Mouse (Mus musculus) forebrain, embryonic 14.5 days (tissue): ENCODE measurements around the gene Ptgr1. TPM values are rescaled to one million over a fixed set of nuclear protein-coding genes. Genes with fewer than 3 reads are reported as not detected.

Experiments used
- ATAC-seq: fragments of 200-750 bp; cut with Nextera tagmentation; 2 replicates; pipeline ENCODE4 v1.8.0; 2017; ENCODE audit warnings: mild to moderate bottlenecking, moderate library complexity
- DNase-seq: peaks from one replicate; pipeline ENCODE4 v3.0.0-alpha.2; 2015; ENCODE audit warnings: low spot score
- H3K27ac ChIP-seq: fragments of 300-500 bp; sonication (generic); 2 replicates; pipeline ENCODE4 v1.5.1; 2014; ENCODE audit warnings: low read depth, mild to moderate bottlenecking, control low read depth, low read length, moderate library complexity
- H3K27me3 ChIP-seq: fragments of 300-500 bp; sonication (generic); replicated peaks from 2 replicates; pipeline ENCODE4 v1.6.1; 2014; ENCODE audit warnings: low read length, control low read depth, mixed read lengths; ENCODE audit not compliant: control insufficient read depth, insufficient read depth
- H3K36me3 ChIP-seq: fragments of 300-500 bp; sonication (generic); 2 replicates; pipeline ENCODE4 v1.6.1; 2014; ENCODE audit warnings: low read length, control low read depth; ENCODE audit not compliant: control insufficient read depth, insufficient read depth
- H3K4me1 ChIP-seq: fragments of 300-500 bp; sonication (generic); 2 replicates; pipeline ENCODE4 v1.6.1; 2014; ENCODE audit warnings: antibody characterized with exemption, low read length, control low read depth; ENCODE audit not compliant: control insufficient read depth, insufficient read depth
- H3K4me2 ChIP-seq: fragments of 300-500 bp; sonication (generic); 2 replicates; pipeline ENCODE4 v1.6.1; 2014; ENCODE audit warnings: mild to moderate bottlenecking, control low read depth, low read length
- H3K4me3 ChIP-seq: fragments of 300-500 bp; sonication (generic); 2 replicates; pipeline ENCODE4 v1.5.1; 2014; ENCODE audit warnings: low read depth, low read length, control low read depth
- H3K9ac ChIP-seq: fragments of 300-500 bp; sonication (generic); 2 replicates; pipeline ENCODE4 v1.6.1; 2014; ENCODE audit warnings: mild to moderate bottlenecking, low read length, control low read depth, moderate library complexity
- H3K9me3 ChIP-seq: fragments of 300-500 bp; sonication (generic); replicated peaks from 2 replicates; pipeline ENCODE4 v1.6.1; 2016; ENCODE audit warnings: low read length, control low read depth, mixed read lengths; ENCODE audit not compliant: control insufficient read depth
- WGBS: fragments of 180-500 bp; shearing (Covaris S2); extraction: QIAGEN DNeasy Blood & Tissue Kit; methylation state at CpG from one replicate; pipeline ENCODE4 v1.1.7; 2014; 5-methylcytosine and 5-hydroxymethylcytosine counted together
- polyA plus RNA-seq: library from polyadenylated mRNA; unstranded; fragments of >200 nt; fragmentation: Nextera tagmentation; extraction: Ambion mirVana; gene quantifications from 2 replicates; pipeline ENCODE4 v1.2.1, GENCODE M21; 2014

Gene Ptgr1
- polyA plus RNA-seq, 1 experiment from 2014 or later = 4.9 TPM

- no peaks in the 10 kb centered on the region for H3K36me3 ChIP-seq
- no peak overlapping the region for H3K27ac ChIP-seq
- H3K4me1 ChIP-seq = no peaks in the 10 kb centered on the region
- WGBS = 33% methylated on average over 5 of the region's 5 CpGs
- H3K4me2 ChIP-seq = no peak overlapping the region
- ATAC-seq (no peak), DNase-seq (no peak)
- no peaks in the 10 kb centered on the region for H3K27me3 ChIP-seq
- no peak overlapping the region for H3K4me3 ChIP-seq
- no peak overlapping the region for H3K9ac ChIP-seq
- H3K9me3 ChIP-seq = no peaks in the 10 kb centered on the region; the same call in 1 of the 2 replicates
These were observed 61.3 kb downstream of the Ptgr1 start for GRCm38 (mm10) chr4:58925664-58926063.

DNA sequence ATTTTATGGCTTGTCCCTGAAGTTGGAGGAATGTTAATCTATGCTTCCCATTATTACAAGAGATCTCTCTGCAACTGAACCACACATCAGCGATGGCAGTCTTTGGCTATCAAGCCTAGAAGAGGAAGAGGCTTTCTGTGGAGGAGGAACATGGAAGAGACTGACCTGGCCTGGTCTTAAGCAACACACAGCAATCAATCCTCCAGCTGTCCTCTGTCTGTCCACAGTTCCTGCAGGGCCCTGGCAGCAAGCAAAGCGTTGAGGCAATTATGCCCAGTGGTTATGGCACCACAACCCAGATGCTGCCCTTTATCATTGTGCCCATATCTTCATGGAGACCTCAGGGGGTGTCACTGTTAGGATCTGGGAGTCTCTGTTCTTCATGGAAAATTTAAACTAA lies 63.0 kb downstream of the Ptgr1 start:
- H3K4me2 ChIP-seq = no peak overlapping the region
- WGBS = 73% methylated on average over 2 of the region's 2 CpGs
- H3K36me3 ChIP-seq = no peaks in the 10 kb centered on the region
- DNase-seq (no peak), ATAC-seq (no peak)
- H3K4me1 ChIP-seq = no peaks in the 10 kb centered on the region
- H3K4me3 ChIP-seq = no peak overlapping the region
- H3K9me3 ChIP-seq = no peaks in the 10 kb centered on the region; the same call in 1 of the 2 replicates
- H3K27me3 ChIP-seq = no peaks in the 10 kb centered on the region
- H3K9ac ChIP-seq = no peak overlapping the region
- H3K27ac ChIP-seq = no peak overlapping the region

Other genes starting within 250 kb of the Ptgr1 start
- gene Olfr267, start 199.4 kb downstream of the Ptgr1 start, polyA plus RNA-seq = 0.24 TPM in 1 of 2 replicates, not detected in the other
- 26.7 and 36.0 TPM in 2 replicates for gene Ecpas, start 74.4 kb downstream of the Ptgr1 start, polyA plus RNA-seq
- 0.62 and 1.2 TPM in 2 replicates for gene Zkscan16, start 43.5 kb downstream of the Ptgr1 start, polyA plus RNA-seq
- 4.9 and 6.5 TPM in 2 replicates for gene Dnajc25, start 7.9 kb upstream of the Ptgr1 start, polyA plus RNA-seq
- 1.5 and 5.3 TPM in 2 replicates for gene Gm20503, start 16.1 kb upstream of the Ptgr1 start, polyA plus RNA-seq
- gene Gng10, start 48.0 kb upstream of the Ptgr1 start, polyA plus RNA-seq = 204 and 233 TPM in 2 replicates
- gene AI481877, start 151.9 kb upstream of the Ptgr1 start, polyA plus RNA-seq = not detected in 2 replicates
- gene Ugcg, start 202.1 kb upstream of the Ptgr1 start, polyA plus RNA-seq = 18.6 and 19.4 TPM in 2 replicates